Mouse (Mus musculus) cerebellum, adult 9-11 months (tissue): ENCODE results near the gene Nr2f6.
"Not testable (repeated sequence)": the region's sequence is repeated elsewhere in the genome, so short reads cannot be mapped to it uniquely, and the experiment has no call there.

ENCODE experiments used
- DNase-seq: peaks from one replicate; pipeline ENCODE4 v3.0.0; 2022

Gene Nr2f6

GRCm38 (mm10) chr8:71366771-71367528 is 14.8 kb downstream of the Nr2f6 start, which contains the start of gene Use1:
Gene Use1, plus strand, starts transcription at chr8:71366848.
- peak; percentile 95 for DNase-seq

- DNase-seq, result no peak
Observed at GRCm38 (mm10) chr8:71358026-71358425, 23.7 kb downstream of the Nr2f6 start.

- no peak for DNase-seq
Observed at GRCm38 (mm10) chr8:71351520-71351919, 30.2 kb downstream of the Nr2f6 start.

GRCm38 (mm10) chr8:71351117-71351516 is 30.6 kb downstream of the Nr2f6 start:
- no peak for DNase-seq

- DNase-seq, result no peak
Observed at GRCm38 (mm10) chr8:71346581-71346980, 35.2 kb downstream of the Nr2f6 start.

- no peak for DNase-seq
Observed at GRCm38 (mm10) chr8:71340625-71341024, 41.1 kb downstream of the Nr2f6 start.

- DNase-seq, result not testable (repeated sequence)
Observed at GRCm38 (mm10) chr8:71337834-71338233, 43.9 kb downstream of the Nr2f6 start.

- no peak for DNase-seq
Observed at GRCm38 (mm10) chr8:71324848-71325247, 56.9 kb downstream of the Nr2f6 start.
